Mouse (Mus musculus): ENCODE data around the gene Kcna10. TPM values are rescaled to one million over a fixed set of nuclear protein-coding genes. Genes with fewer than 3 reads are reported as not detected.
A peak's percentile ranks its signal among the peaks of the same experiment; 100 is the strongest.

The Kcna10 gene
- polyA plus RNA-seq, 1 experiment from 2014 or later, result not detected

GRCm38 (mm10) chr3:107171964-107172363 lies 10.9 kb upstream of the Kcna10 start:
- Histone ChIP-seq H3K27me3 (no peaks in the 10 kb centered on the region; the same call in 1 of the 2 replicates), H3K4me1 (no peaks in the 10 kb centered on the region), H3K9ac (no peak overlapping the region), H3K4me2 (no peak overlapping the region), H3K27ac (no peak overlapping the region), H3K9me3 (no peaks in the 10 kb centered on the region), H3K4me3 (replicated peaks) (no peak overlapping the region), H3K36me3 (replicated peaks) (no peaks in the 10 kb centered on the region)
- 82% methylated on average over 3 of the region's 3 CpGs for WGBS
- ATAC-seq (ENCODE audit: low FRiP score), result no peak

DNA sequence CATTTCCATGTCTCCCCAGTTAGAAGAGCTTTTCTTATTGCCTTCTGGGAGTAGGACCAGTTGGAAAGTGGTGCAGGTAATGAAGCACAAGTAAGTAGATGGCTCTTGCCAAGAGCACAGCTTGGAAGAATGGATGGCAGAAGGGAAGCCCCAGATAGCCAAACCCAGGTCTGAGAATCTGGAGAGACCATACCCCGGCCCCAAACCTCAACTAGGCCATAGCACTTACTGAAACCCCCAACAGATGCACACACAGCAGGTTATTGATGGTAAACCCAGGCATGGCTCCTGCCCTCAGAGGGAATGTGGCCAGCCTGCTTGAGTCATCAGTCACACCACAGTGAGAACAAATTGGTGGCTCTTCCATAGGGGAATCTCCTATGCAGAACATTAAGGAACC lies 10.3 kb upstream of the Kcna10 start:
- Histone ChIP-seq H3K4me3 (replicated peaks) (no peak overlapping the region), H3K4me2 (no peak overlapping the region), H3K27me3 (no peaks in the 10 kb centered on the region; the same call in 1 of the 2 replicates), H3K4me1 (no peaks in the 10 kb centered on the region), H3K36me3 (replicated peaks) (no peaks in the 10 kb centered on the region), H3K9ac (no peak overlapping the region), H3K9me3 (no peaks in the 10 kb centered on the region), H3K27ac (no peak overlapping the region)
- WGBS, result 73% methylated on average over 1 of the region's 1 CpGs
- no peak for ATAC-seq (ENCODE audit: low FRiP score)

- no peak for ATAC-seq (ENCODE audit: low FRiP score)
- Histone ChIP-seq H3K9ac (no peak overlapping the region), H3K36me3 (replicated peaks) (no peaks in the 10 kb centered on the region), H3K4me1 (no peaks in the 10 kb centered on the region), H3K27me3 (no peaks in the 10 kb centered on the region; the same call in 1 of the 2 replicates), H3K4me2 (no peak overlapping the region), H3K9me3 (no peaks in the 10 kb centered on the region), H3K27ac (no peak overlapping the region), H3K4me3 (replicated peaks) (no peak overlapping the region)
- WGBS, result 75% methylated on average over 4 of the region's 4 CpGs
Measured at GRCm38 (mm10) chr3:107175486-107175885, 7.4 kb upstream of the Kcna10 start.

- 86% methylated on average over 9 of the region's 9 CpGs for WGBS
- ATAC-seq (ENCODE audit: low FRiP score), result no peak
- no peaks in the 10 kb centered on the region for H3K9me3 ChIP-seq
- H3K27ac ChIP-seq, result no peak overlapping the region
- no peak overlapping the region for H3K4me2 ChIP-seq
- no peak overlapping the region for H3K9ac ChIP-seq
- no peaks in the 10 kb centered on the region for H3K36me3 ChIP-seq (replicated peaks)
- H3K4me1 ChIP-seq, result no peaks in the 10 kb centered on the region
- H3K4me3 ChIP-seq (replicated peaks), result no peak overlapping the region
- no peaks in the 10 kb centered on the region; the same call in 1 of the 2 replicates for H3K27me3 ChIP-seq
Measured at GRCm38 (mm10) chr3:107176501-107176900, 6.4 kb upstream of the Kcna10 start.

DNA sequence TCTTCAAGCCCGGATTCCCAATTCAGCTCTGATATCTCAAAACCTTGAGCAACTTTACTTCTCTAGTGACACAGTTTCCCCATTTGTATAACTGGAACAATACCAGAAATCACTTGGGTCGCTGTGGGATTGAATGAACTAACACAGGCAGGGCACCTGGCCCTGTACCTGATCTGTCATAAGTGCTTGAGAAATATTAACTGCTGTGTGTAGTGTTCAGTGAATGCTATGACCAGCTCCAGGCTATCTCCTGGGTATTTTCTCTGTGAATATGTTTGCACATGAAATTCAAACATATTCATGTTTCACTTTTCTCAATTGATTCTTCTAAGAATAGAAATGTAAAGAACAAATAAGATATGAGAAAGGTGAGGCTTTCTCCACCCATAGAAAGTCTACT lies 2.0 kb upstream of the Kcna10 start:
- 74% methylated on average over 2 of the region's 2 CpGs for WGBS
- no peaks in the 10 kb centered on the region for H3K27me3 ChIP-seq
- H3K4me2 ChIP-seq, result no peak overlapping the region
- H3K4me3 ChIP-seq (replicated peaks), result no peak overlapping the region
- H3K9me3 ChIP-seq, result no peaks in the 10 kb centered on the region
- H3K27ac ChIP-seq, result no peak overlapping the region
- H3K36me3 ChIP-seq (replicated peaks), result no peaks in the 10 kb centered on the region
- no peaks in the 10 kb centered on the region for H3K4me1 ChIP-seq
- H3K9ac ChIP-seq, result no peak overlapping the region
- no peak for ATAC-seq (ENCODE audit: low FRiP score)

DNA sequence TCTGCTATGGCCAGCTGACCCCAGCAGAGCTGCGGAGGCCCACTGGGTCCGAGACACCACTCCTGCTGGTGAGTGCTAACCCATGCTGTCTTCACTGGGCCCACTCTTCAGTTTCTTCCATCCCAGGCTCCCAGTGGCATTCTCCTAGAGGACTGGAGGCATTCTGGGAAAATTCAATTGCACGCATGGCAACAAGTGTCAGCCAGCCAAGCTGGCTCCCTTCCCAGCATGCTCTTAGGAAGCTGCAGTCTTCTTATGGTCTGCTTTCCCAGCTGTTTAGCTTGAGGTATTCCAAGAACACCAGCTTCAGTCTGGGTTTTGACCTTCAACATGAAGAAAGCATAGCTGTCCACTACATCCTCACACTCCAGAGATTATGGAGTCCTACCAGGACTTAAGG lies 322 bp downstream of the Kcna10 start:
- ATAC-seq (ENCODE audit: low FRiP score), result no peak
- 87% methylated on average over 3 of the region's 3 CpGs for WGBS
- no peaks in the 10 kb centered on the region for H3K4me1 ChIP-seq
- no peak overlapping the region for H3K4me2 ChIP-seq
- no peak overlapping the region for H3K9ac ChIP-seq
- H3K36me3 ChIP-seq (replicated peaks), result no peaks in the 10 kb centered on the region
- H3K9me3 ChIP-seq, result no peaks in the 10 kb centered on the region
- no peaks in the 10 kb centered on the region for H3K27me3 ChIP-seq
- no peak overlapping the region for H3K27ac ChIP-seq
- no peak overlapping the region for H3K4me3 ChIP-seq (replicated peaks)

DNA sequence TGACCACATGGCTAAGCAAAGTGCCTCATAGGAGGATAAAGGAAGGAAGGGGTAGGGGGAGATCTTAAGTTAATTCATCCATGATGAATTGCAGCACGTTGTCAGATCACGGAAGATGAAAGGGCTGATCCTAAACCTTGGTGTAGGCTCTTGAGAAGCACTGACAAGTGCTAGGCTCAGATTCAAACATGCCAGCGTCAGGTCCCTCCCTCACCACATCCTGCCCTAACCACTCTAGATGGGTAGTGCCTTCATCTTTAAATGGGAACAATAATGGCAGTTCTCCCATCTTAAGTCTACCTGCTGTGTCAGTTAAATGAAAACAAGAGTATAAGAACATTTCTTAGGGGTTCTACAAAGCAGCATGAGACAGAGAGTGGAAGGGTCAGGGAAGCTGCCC lies 2.7 kb downstream of the Kcna10 start:
- Histone ChIP-seq H3K9ac (no peak overlapping the region), H3K4me2 (no peak overlapping the region), H3K9me3 (no peaks in the 10 kb centered on the region), H3K36me3 (replicated peaks) (no peaks in the 10 kb centered on the region), H3K27me3 (no peaks in the 10 kb centered on the region), H3K4me3 (replicated peaks) (no peak overlapping the region), H3K4me1 (no peaks in the 10 kb centered on the region), H3K27ac (no peak overlapping the region)
- ATAC-seq (ENCODE audit: low FRiP score), result no peak
- 75% methylated on average over 3 of the region's 3 CpGs for WGBS

DNA sequence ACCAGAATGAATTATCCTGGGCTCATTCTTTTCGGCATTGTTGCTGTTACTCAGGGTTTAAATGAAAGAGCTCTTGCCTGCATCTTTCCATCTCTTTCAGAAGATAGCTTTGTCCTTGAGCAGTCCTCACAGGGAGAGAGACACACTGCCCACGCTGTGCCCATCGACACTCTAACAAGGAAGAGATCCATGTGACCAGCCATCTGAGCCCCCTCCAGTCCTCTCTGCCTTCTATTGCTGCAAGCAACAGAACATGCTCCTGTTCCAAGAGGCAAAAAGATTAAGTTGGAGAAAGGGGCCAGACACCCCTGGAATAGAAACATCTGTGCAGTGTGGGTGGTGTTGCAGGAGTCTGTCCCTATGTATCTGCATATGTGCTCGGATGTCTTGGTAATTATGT lies 4.2 kb downstream of the Kcna10 start:
- Histone ChIP-seq H3K36me3 (replicated peaks) (no peaks in the 10 kb centered on the region), H3K4me3 (replicated peaks) (no peak overlapping the region), H3K27me3 (0 out of 2 replicates have a peak, but pooled peaks cover 3% of the 10 kb centered on the region), H3K9me3 (no peaks in the 10 kb centered on the region), H3K4me1 (no peaks in the 10 kb centered on the region), H3K27ac (no peak overlapping the region), H3K4me2 (no peak overlapping the region), H3K9ac (no peak overlapping the region)
- WGBS, result 74% methylated on average over 4 of the region's 4 CpGs
- ATAC-seq (ENCODE audit: low FRiP score), result no peak

DNA sequence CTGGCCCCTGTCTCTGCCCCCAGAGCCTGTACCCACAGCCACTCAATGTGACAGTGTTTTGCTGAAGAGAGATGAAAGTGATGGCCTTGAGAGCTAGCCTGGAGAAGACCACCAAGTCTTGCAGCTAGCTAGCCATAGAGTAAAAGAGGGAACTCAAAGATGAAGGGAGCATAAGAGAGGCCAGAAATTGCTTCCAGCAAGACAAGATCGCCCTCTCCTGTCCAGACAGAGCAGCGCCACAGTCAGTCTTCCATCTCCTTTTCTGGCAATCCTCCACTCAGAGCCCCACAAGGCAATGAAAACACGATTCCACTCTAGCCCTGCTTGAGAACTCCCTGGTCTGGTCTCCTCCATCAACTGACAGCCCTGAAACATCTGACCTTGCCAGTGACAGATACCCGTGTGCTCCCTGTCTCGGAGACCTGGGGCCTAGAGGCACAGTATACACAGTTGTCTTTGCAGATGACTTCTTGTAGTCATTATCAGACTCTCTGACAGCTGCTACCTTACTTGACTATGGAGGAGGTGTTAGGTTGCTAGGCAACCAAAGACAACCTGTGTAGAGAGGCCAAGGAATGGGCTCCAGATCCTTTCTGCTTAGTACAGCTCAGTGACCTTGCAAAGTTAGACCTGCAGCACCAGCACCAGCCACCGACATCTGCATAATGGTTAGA lies 5.5 kb downstream of the Kcna10 start:
- Histone ChIP-seq H3K4me2 (no peak overlapping the region), H3K27me3 (0 out of 2 replicates have a peak, but pooled peaks cover 3% of the 10 kb centered on the region), H3K9me3 (no peaks in the 10 kb centered on the region), H3K4me1 (no peaks in the 10 kb centered on the region), H3K9ac (no peak overlapping the region), H3K27ac (no peak overlapping the region), H3K4me3 (replicated peaks) (no peak overlapping the region), H3K36me3 (replicated peaks) (no peaks in the 10 kb centered on the region)
- WGBS, result 51% methylated on average over 6 of the region's 6 CpGs
- peak; percentile 72 for ATAC-seq (ENCODE audit: low FRiP score)

DNA sequence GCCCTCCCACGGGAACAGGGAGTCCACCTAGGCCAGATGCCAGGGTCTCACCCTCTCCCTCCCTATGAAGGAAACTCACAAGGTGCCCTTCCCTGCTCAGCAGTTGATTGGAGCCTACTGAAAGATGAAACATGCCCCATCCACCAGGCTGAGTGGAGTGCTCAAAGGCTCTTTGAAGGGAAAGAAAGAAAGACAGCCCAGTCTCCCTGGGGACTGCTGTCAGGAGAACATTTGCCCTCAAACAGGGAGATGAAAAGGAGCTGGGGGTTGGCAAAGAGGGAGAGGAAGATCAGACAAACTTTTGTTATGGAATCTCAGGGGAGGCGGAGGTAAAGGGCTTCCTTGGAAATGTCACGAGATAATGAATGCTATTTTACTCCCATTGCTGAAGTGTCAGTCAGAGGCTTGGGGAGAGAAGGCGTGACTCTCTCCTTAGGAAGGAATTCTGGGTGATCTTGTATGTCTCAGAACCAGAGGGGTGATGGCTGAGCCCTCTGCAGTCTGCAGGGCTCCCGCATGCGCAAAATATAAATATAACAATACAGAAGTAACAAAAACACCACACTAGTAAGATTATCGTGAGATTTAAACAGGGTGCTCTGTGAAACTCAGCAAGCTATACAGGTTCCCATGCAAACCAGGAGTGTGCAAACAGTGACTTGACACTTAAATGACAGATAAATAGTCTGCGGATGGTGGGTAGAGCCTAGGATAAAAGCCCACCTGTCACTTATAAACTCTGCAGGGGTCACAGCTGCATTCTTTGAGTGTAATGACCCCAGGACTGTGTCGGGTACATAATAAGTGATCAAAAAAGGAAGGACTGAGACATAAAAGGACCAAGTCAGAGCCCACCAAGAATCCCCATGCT lies 18.7 kb downstream of the Kcna10 start:
- Histone ChIP-seq H3K4me2 (no peak overlapping the region), H3K9ac (no peak overlapping the region), H3K4me3 (replicated peaks) (no peak overlapping the region), H3K9me3 (no peaks in the 10 kb centered on the region), H3K4me1 (peaks cover 13% of the 10 kb centered on the region; the same call in 1 of the 2 replicates), H3K36me3 (replicated peaks) (no peaks in the 10 kb centered on the region), H3K27ac (peak overlapping the region; percentile 31; the same call in 1 of the 2 replicates), H3K27me3 (no peaks in the 10 kb centered on the region)
- 38% methylated on average over 9 of the region's 9 CpGs for WGBS
- no peak for ATAC-seq (ENCODE audit: low FRiP score)

GRCm38 (mm10) chr3:107204413-107204812 lies 21.6 kb downstream of the Kcna10 start:
- Histone ChIP-seq H3K27ac (no peak overlapping the region), H3K36me3 (replicated peaks) (no peaks in the 10 kb centered on the region), H3K9me3 (no peaks in the 10 kb centered on the region), H3K27me3 (no peaks in the 10 kb centered on the region), H3K9ac (no peak overlapping the region), H3K4me1 (peaks cover 32% of the 10 kb centered on the region), H3K4me2 (no peak overlapping the region), H3K4me3 (replicated peaks) (no peak overlapping the region)
- ATAC-seq (ENCODE audit: low FRiP score), result no peak
- WGBS, result 94% methylated on average over 3 of the region's 3 CpGs

- H3K4me1 ChIP-seq, result peaks cover 32% of the 10 kb centered on the region
- H3K27ac ChIP-seq, result no peak overlapping the region
Measured at GRCm38 (mm10) chr3:107205170-107205569, 22.3 kb downstream of the Kcna10 start.

More at GRCm38 (mm10) chr3:107205170-107205569, 22.3 kb downstream of the Kcna10 start:
- Histone ChIP-seq H3K4me2 (no peak overlapping the region), H3K9me3 (no peaks in the 10 kb centered on the region), H3K4me3 (replicated peaks) (no peak overlapping the region), H3K9ac (no peak overlapping the region), H3K36me3 (replicated peaks) (no peaks in the 10 kb centered on the region), H3K27me3 (no peaks in the 10 kb centered on the region)
- ATAC-seq (ENCODE audit: low FRiP score), result no peak

All from forebrain, embryonic 12.5 days (tissue).